Mouse (Mus musculus): ENCODE data around the gene Psmd9. TPM values are rescaled to one million over a fixed set of nuclear protein-coding genes. Genes with fewer than 3 reads are reported as not detected.
A peak's percentile ranks its signal among the peaks of the same experiment; 100 is the strongest.

The Psmd9 gene
- polyA plus RNA-seq, 1 experiment from 2014 or later, result 57.2 TPM

- Histone ChIP-seq H3K4me3 (peak overlapping the region; percentile 96), H3K4me1 (peaks cover 62% of the 10 kb centered on the region), H3K9me3 (no peaks in the 10 kb centered on the region), H3K36me3 (peaks cover 8% of the 10 kb centered on the region), H3K9ac (peak overlapping the region; percentile 100), H3K4me2 (peak overlapping the region; percentile 86), H3K27ac (replicated peaks) (peak overlapping the region; percentile 100), H3K27me3 (replicated peaks) (no peaks in the 10 kb centered on the region)
- 1% methylated on average over 38 of the region's 40 CpGs for WGBS
- ATAC-seq (ENCODE audit: extremely low read depth, insufficient number of reproducible peaks, low FRiP score, low TSS enrichment), result 0 out of 2 replicates have a peak, but pooled peaks have one; percentile 9
Observed at GRCm38 (mm10) chr5:123138230-123138911, 30.8 kb upstream of the Psmd9 start.

GRCm38 (mm10) chr5:123138953-123139721 is 30.1 kb upstream of the Psmd9 start:
- H3K4me1 ChIP-seq, result peaks cover 62% of the 10 kb centered on the region

GRCm38 (mm10) chr5:123139722-123140627 is 29.2 kb upstream of the Psmd9 start:
- H3K27ac ChIP-seq (replicated peaks), result peak overlapping the region; percentile 100
- peaks cover 62% of the 10 kb centered on the region for H3K4me1 ChIP-seq
- H3K9ac ChIP-seq, result peak overlapping the region; percentile 100
- peaks cover 6% of the 10 kb centered on the region; the same call in 1 of the 2 replicates for H3K36me3 ChIP-seq
- no peak for ATAC-seq (ENCODE audit: extremely low read depth, insufficient number of reproducible peaks, low FRiP score, low TSS enrichment)
- 2% methylated on average over 28 of the region's 28 CpGs for WGBS
- H3K9me3 ChIP-seq, result no peaks in the 10 kb centered on the region
- H3K4me2 ChIP-seq, result peak overlapping the region; percentile 86
- H3K27me3 ChIP-seq (replicated peaks), result no peaks in the 10 kb centered on the region
- H3K4me3 ChIP-seq, result peak overlapping the region; percentile 96

More at GRCm38 (mm10) chr5:123138953-123139721, 30.1 kb upstream of the Psmd9 start:
- H3K27ac ChIP-seq (replicated peaks), result peak overlapping the region; percentile 100
- peaks cover 4% of the 10 kb centered on the region; the same call in 1 of the 2 replicates for H3K36me3 ChIP-seq
- no peaks in the 10 kb centered on the region for H3K9me3 ChIP-seq
- peak overlapping the region; percentile 96 for H3K4me3 ChIP-seq
- WGBS, result under 1% methylated on average over 35 of the region's 39 CpGs
- peak overlapping the region; percentile 86 for H3K4me2 ChIP-seq
- no peaks in the 10 kb centered on the region for H3K27me3 ChIP-seq (replicated peaks)
- no peak for ATAC-seq (ENCODE audit: extremely low read depth, insufficient number of reproducible peaks, low FRiP score, low TSS enrichment)
- H3K9ac ChIP-seq, result peak overlapping the region; percentile 100

- Histone ChIP-seq H3K36me3 (peaks cover 15% of the 10 kb centered on the region), H3K9ac (peak overlapping the region; percentile 100), H3K9me3 (no peaks in the 10 kb centered on the region), H3K27ac (replicated peaks) (peak overlapping the region; percentile 100), H3K4me1 (peaks cover 62% of the 10 kb centered on the region), H3K4me3 (peak overlapping the region; percentile 96), H3K27me3 (replicated peaks) (no peaks in the 10 kb centered on the region), H3K4me2 (peak overlapping the region; percentile 86)
- peak; percentile 11; the same call in 1 of the 2 replicates for ATAC-seq (ENCODE audit: extremely low read depth, insufficient number of reproducible peaks, low FRiP score, low TSS enrichment)
- 0% methylated on average over 31 of the region's 31 CpGs for WGBS
Observed at GRCm38 (mm10) chr5:123140694-123141554, 28.3 kb upstream of the Psmd9 start.

GRCm38 (mm10) chr5:123141555-123142160 is 27.6 kb upstream of the Psmd9 start:
- Histone ChIP-seq H3K9me3 (no peaks in the 10 kb centered on the region), H3K4me2 (peak overlapping the region; percentile 86), H3K9ac (peak overlapping the region; percentile 100), H3K4me3 (peak overlapping the region; percentile 96), H3K36me3 (peaks cover 22% of the 10 kb centered on the region), H3K4me1 (peaks cover 62% of the 10 kb centered on the region), H3K27me3 (replicated peaks) (no peaks in the 10 kb centered on the region), H3K27ac (replicated peaks) (peak overlapping the region; percentile 100)
- ATAC-seq (ENCODE audit: extremely low read depth, insufficient number of reproducible peaks, low FRiP score, low TSS enrichment), result no peak
- under 1% methylated on average over 37 of the region's 38 CpGs for WGBS

- ATAC-seq (ENCODE audit: extremely low read depth, insufficient number of reproducible peaks, low FRiP score, low TSS enrichment), result peak; percentile 14
- Histone ChIP-seq H3K27me3 (replicated peaks) (no peaks in the 10 kb centered on the region), H3K4me2 (peak within 1 kb of the TSS; percentile 86), H3K9ac (peak within 1 kb of the TSS; percentile 100), H3K36me3 (peaks cover 30% of the 10 kb centered on the region), H3K9me3 (no peaks in the 10 kb centered on the region), H3K27ac (replicated peaks) (peak within 1 kb of the TSS; percentile 100), H3K4me1 (peaks cover 57% of the 10 kb centered on the region), H3K4me3 (peak within 1 kb of the TSS; percentile 96)
- under 1% methylated on average over 61 of the region's 103 CpGs for WGBS
Observed at GRCm38 (mm10) chr5:123142161-123143157, 26.8 kb upstream of the Psmd9 start, which contains the start of gene Setd1b. Setd1b (plus strand) TSS chr5:123142193.

- Histone ChIP-seq H3K36me3 (peaks cover 40% of the 10 kb centered on the region), H3K4me2 (peak overlapping the region; percentile 86), H3K27me3 (replicated peaks) (no peaks in the 10 kb centered on the region), H3K9ac (peak overlapping the region; percentile 100), H3K9me3 (no peaks in the 10 kb centered on the region), H3K4me1 (peaks cover 52% of the 10 kb centered on the region), H3K4me3 (peak overlapping the region; percentile 96), H3K27ac (replicated peaks) (peak overlapping the region; percentile 100)
- no peak for ATAC-seq (ENCODE audit: extremely low read depth, insufficient number of reproducible peaks, low FRiP score, low TSS enrichment)
- 2% methylated on average over 24 of the region's 24 CpGs for WGBS
Observed at GRCm38 (mm10) chr5:123143251-123143970, 25.8 kb upstream of the Psmd9 start.

- WGBS, result 4% methylated on average over 17 of the region's 17 CpGs
Observed at GRCm38 (mm10) chr5:123143971-123144745, 25.1 kb upstream of the Psmd9 start.

More at GRCm38 (mm10) chr5:123143971-123144745, 25.1 kb upstream of the Psmd9 start:
- Histone ChIP-seq H3K4me2 (peak overlapping the region; percentile 86), H3K4me3 (peak overlapping the region; percentile 96), H3K4me1 (peaks cover 52% of the 10 kb centered on the region), H3K36me3 (peaks cover 47% of the 10 kb centered on the region), H3K9me3 (no peaks in the 10 kb centered on the region), H3K27ac (replicated peaks) (peak overlapping the region; percentile 100), H3K27me3 (replicated peaks) (no peaks in the 10 kb centered on the region), H3K9ac (peak overlapping the region; percentile 100)
- no peak for ATAC-seq (ENCODE audit: extremely low read depth, insufficient number of reproducible peaks, low FRiP score, low TSS enrichment)

Data from heart, embryonic 13.5 days (tissue).